In the genomic region with DNA sequence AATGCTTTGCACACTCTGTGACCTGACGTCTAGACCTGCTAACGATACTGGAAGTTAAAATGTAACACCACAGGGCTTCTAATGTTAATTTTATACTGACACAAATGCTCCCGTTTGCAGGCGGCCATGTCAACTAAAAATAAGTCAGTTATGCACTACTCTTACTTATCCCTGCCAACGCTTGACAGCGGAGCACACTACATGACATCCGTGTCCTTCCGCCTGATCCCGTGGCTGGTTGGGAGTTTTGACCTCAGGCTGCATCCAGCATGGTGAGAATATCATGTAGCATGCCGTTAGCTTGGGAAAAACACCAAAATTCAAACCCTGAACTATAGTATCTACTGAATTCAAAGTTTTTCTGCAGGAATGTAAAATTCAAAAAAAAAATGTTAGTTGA, we compare ENCODE assay signal across 10 mouse cellular contexts.
"Had no signal": no experiment of that assay in that cellular context is flagged by ENCODE, and none has a peak within 500 bp of the region (broad histone marks: within the 10 kb centered on the region; RNA-seq: fewer than 3 reads in every experiment).

No protein-coding gene starts in this region.

- DNase-seq: kidney, postnatal 10 days; kidney, postnatal 4 days; left cerebral cortex, postnatal 4 days; liver, postnatal 0 days; lung, embryonic 14.5 days; right cerebral cortex, adult 18-20 months; right cerebral cortex, postnatal 14 days; right cerebral cortex, postnatal 4 days; spleen, adult 18-20 months; thymus, postnatal 25 days had no signal
